Mouse (Mus musculus) olfactory bulb, adult 2 months (tissue): ENCODE data around the gene Zfp316.

Experiments used
- CTCF ChIP-seq: fragments of 200-500 bp; IDR thresholded peaks from 2 replicates; pipeline ENCODE4 v1.5.1; 2012; ENCODE audit warnings: low read depth, mild to moderate bottlenecking, low read length, moderate library complexity; ENCODE audit not compliant: insufficient read depth
- POLR2A ChIP-seq: fragments of 200-500 bp; IDR thresholded peaks from 2 replicates; pipeline ENCODE4 v1.6.1; 2012; ENCODE audit warnings: mild to moderate bottlenecking, low read depth, low read length, moderate library complexity; ENCODE audit not compliant: insufficient read depth

- no peak for TF ChIP-seq CTCF
- TF ChIP-seq POLR2A: no peak
These were observed 14.0 kb downstream of the Zfp316 start for GRCm38 (mm10) chr5:143255802-143256201.
